Mouse (Mus musculus): ENCODE data around the gene Plekhn1.

- no peak for TF ChIP-seq POLR2A (IDR thresholded peaks at IDR 0.05; ENCODE audit: extremely low read depth, insufficient read depth, low read length)
- TF ChIP-seq CTCF (IDR thresholded peaks at IDR 0.05; ENCODE audit: low read depth, low read length), result no peak
Observed at GRCm38 (mm10) chr4:156185456-156185949, 49.2 kb downstream of the Plekhn1 start.

Data from liver, adult 2 months (tissue).